Mouse (Mus musculus) erythroblast, embryonic 14.5 days (primary cell): ENCODE results near the gene Rbpms2.

ENCODE experiments used
- GATA1 ChIP-seq: IDR thresholded peaks from 2 replicates; pipeline ENCODE4 v1.6.1; 2012; ENCODE audit warnings: low read length, inconsistent platforms, mixed read lengths
- TAL1 ChIP-seq: IDR thresholded peaks from 3 replicates; pipeline ENCODE4 v1.6.1; 2012; ENCODE audit warnings: low read length, inconsistent platforms, mixed read lengths

- TF ChIP-seq GATA1 (no peak), TAL1 (no peak)
Observed at GRCm38 (mm10) chr9:65579781-65580371, 49.6 kb upstream of the Rbpms2 start, which contains the start of gene Plekho2.
